Mouse (Mus musculus): ENCODE results near the gene Apoa4. TPM values are rescaled to one million over a fixed set of nuclear protein-coding genes. Genes with fewer than 3 reads are reported as not detected.

The Apoa4 gene
- polyA plus RNA-seq (2015; fragmentation: Nextera tagmentation; extraction: Ambion mirVana) = 0.38 and 1.9 TPM in 2 replicates

- H3K27me3 ChIP-seq = no peaks in the 10 kb centered on the region
- H3K9me3 ChIP-seq = no peaks in the 10 kb centered on the region
- no peak within 1 kb of the TSS for H3K27ac ChIP-seq
- H3K4me1 ChIP-seq = no peaks in the 10 kb centered on the region
- H3K9ac ChIP-seq = no peak within 1 kb of the TSS
- H3K36me3 ChIP-seq = no peaks in the 10 kb centered on the region
- ATAC-seq (ENCODE audit: low FRiP score, low read depth) = no peak
- H3K4me2 ChIP-seq (replicated peaks) = no peak within 1 kb of the TSS
- 68% methylated on average over 7 of the region's 7 CpGs for WGBS
- no peak within 1 kb of the TSS for H3K4me3 ChIP-seq
Measured at GRCm38 (mm10) chr9:46240526-46241153, at the start of gene Apoa4. TSS of gene Apoa4 (plus strand) at chr9:46240696.

- Histone ChIP-seq H3K9ac (no peak overlapping the region), H3K4me3 (no peak overlapping the region), H3K9me3 (no peaks in the 10 kb centered on the region), H3K36me3 (peaks cover 18% of the 10 kb centered on the region), H3K4me2 (replicated peaks) (no peak overlapping the region), H3K27me3 (no peaks in the 10 kb centered on the region), H3K4me1 (peaks cover 4% of the 10 kb centered on the region; the same call in 1 of the 2 replicates), H3K27ac (no peak overlapping the region)
- ATAC-seq (ENCODE audit: low FRiP score, low read depth) = no peak
- WGBS = 51% methylated on average over 8 of the region's 8 CpGs
Measured at GRCm38 (mm10) chr9:46191234-46191633, 49.3 kb upstream of the Apoa4 start.

- no peak overlapping the region for H3K4me2 ChIP-seq (replicated peaks)
- H3K27me3 ChIP-seq = no peaks in the 10 kb centered on the region
- H3K4me3 ChIP-seq = no peak overlapping the region
- H3K36me3 ChIP-seq = peaks cover 19% of the 10 kb centered on the region
- no peak overlapping the region for H3K27ac ChIP-seq
- WGBS = 27% methylated on average over 1 of the region's 1 CpGs
- H3K4me1 ChIP-seq = peaks cover 4% of the 10 kb centered on the region; the same call in 1 of the 2 replicates
- no peaks in the 10 kb centered on the region for H3K9me3 ChIP-seq
- no peak for ATAC-seq (ENCODE audit: low FRiP score, low read depth)
- no peak overlapping the region for H3K9ac ChIP-seq
Measured at GRCm38 (mm10) chr9:46191644-46192043, 48.9 kb upstream of the Apoa4 start.

GRCm38 (mm10) chr9:46192642-46193041 is 47.9 kb upstream of the Apoa4 start:
- no peak overlapping the region for H3K4me3 ChIP-seq
- H3K9ac ChIP-seq = no peak overlapping the region
- no peaks in the 10 kb centered on the region for H3K9me3 ChIP-seq
- no peak overlapping the region for H3K27ac ChIP-seq
- no peaks in the 10 kb centered on the region for H3K27me3 ChIP-seq
- peaks cover 29% of the 10 kb centered on the region for H3K36me3 ChIP-seq
- H3K4me2 ChIP-seq (replicated peaks) = no peak overlapping the region
- 89% methylated on average over 6 of the region's 6 CpGs for WGBS
- peaks cover 4% of the 10 kb centered on the region; the same call in 1 of the 2 replicates for H3K4me1 ChIP-seq
- no peak for ATAC-seq (ENCODE audit: low FRiP score, low read depth)

- Histone ChIP-seq H3K9ac (no peak overlapping the region), H3K4me1 (no peaks in the 10 kb centered on the region), H3K27me3 (no peaks in the 10 kb centered on the region), H3K36me3 (peaks cover 50% of the 10 kb centered on the region), H3K9me3 (no peaks in the 10 kb centered on the region), H3K27ac (no peak overlapping the region), H3K4me3 (no peak overlapping the region), H3K4me2 (replicated peaks) (no peak overlapping the region)
- 80% methylated on average over 9 of the region's 9 CpGs for WGBS
- no peak for ATAC-seq (ENCODE audit: low FRiP score, low read depth)
Measured at GRCm38 (mm10) chr9:46194809-46195208, 45.7 kb upstream of the Apoa4 start.

DNA sequence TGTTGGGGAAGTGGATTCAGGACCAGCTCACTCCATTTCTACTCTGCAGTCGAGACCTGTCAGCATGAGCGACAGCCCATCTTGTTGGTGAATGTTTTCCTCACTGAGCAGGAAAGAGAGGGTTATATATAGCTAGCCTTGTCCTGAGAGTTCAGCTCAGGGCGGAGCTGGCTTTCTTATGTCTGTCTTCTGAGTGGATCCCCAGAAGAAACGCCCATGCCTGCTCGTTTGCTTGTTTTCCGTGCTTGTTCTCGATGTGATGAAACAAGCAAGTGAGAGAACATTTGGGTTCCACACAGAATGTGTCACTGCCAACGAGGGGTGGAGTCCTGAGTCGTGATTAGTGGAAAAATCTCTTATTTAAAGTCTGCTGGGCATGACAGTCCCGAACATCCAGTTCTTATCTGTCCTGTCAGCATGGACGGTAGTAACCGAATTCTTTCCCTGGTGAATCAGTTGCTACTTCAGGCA is 43.8 kb upstream of the Apoa4 start:
- 86% methylated on average over 12 of the region's 12 CpGs for WGBS
- no peak overlapping the region for H3K27ac ChIP-seq
- H3K4me3 ChIP-seq = no peak overlapping the region
- no peak for ATAC-seq (ENCODE audit: low FRiP score, low read depth)
- no peaks in the 10 kb centered on the region for H3K9me3 ChIP-seq
- H3K4me1 ChIP-seq = no peaks in the 10 kb centered on the region
- H3K4me2 ChIP-seq (replicated peaks) = no peak overlapping the region
- H3K9ac ChIP-seq = no peak overlapping the region
- peaks cover 67% of the 10 kb centered on the region for H3K36me3 ChIP-seq
- no peaks in the 10 kb centered on the region for H3K27me3 ChIP-seq

GRCm38 (mm10) chr9:46198461-46198860 is 42.0 kb upstream of the Apoa4 start:
- no peaks in the 10 kb centered on the region for H3K9me3 ChIP-seq
- peaks cover 80% of the 10 kb centered on the region for H3K36me3 ChIP-seq
- H3K4me2 ChIP-seq (replicated peaks) = no peak overlapping the region
- WGBS = 88% methylated on average over 9 of the region's 9 CpGs
- no peaks in the 10 kb centered on the region for H3K27me3 ChIP-seq
- H3K9ac ChIP-seq = no peak overlapping the region
- H3K27ac ChIP-seq = no peak overlapping the region
- no peak for ATAC-seq (ENCODE audit: low FRiP score, low read depth)
- H3K4me1 ChIP-seq = no peaks in the 10 kb centered on the region
- no peak overlapping the region for H3K4me3 ChIP-seq

DNA sequence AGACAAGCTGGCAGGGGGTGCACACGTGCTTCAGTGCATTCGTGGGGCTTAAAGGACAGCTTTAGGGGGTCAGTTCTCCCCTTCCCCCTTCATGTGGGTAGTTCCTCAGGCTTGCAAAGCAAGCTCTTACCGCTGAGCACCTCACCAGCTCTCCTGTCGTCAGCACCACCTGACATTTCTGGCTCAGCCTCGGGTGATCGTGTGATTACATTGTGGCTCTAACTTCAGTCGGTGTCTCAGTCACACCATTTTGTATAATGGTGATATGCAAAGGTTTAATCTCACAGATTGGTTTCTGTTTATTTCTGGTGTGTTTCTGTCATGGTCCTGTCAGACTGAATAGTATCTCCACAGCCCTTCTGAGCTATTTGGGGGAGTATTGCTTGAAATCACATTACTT is 41.6 kb upstream of the Apoa4 start:
- no peak overlapping the region for H3K9ac ChIP-seq
- H3K4me1 ChIP-seq = no peaks in the 10 kb centered on the region
- no peak overlapping the region for H3K27ac ChIP-seq
- H3K4me3 ChIP-seq = no peak overlapping the region
- ATAC-seq (ENCODE audit: low FRiP score, low read depth) = no peak
- peaks cover 81% of the 10 kb centered on the region for H3K36me3 ChIP-seq
- WGBS = 90% methylated on average over 7 of the region's 7 CpGs
- H3K27me3 ChIP-seq = no peaks in the 10 kb centered on the region
- no peaks in the 10 kb centered on the region for H3K9me3 ChIP-seq
- H3K4me2 ChIP-seq (replicated peaks) = no peak overlapping the region

DNA sequence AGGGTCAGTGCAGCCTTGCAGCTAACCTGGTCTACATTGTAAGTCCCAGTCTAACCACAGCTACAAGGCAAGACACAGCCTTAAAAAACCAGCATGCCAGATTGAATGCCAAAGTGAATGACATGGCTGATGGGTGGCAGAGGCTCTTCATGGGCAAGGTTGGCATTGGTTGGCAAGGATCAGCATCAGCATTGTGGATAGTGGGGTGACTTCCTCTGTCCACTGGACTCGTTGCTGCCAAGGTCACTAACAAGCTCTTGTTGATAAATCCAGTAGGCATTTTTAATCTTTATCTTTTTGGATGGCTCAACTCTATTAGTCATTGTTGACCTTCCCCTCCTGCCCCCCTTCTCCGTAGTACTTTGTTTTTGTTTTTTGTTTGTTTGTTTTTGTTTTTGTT is 40.9 kb upstream of the Apoa4 start:
- Histone ChIP-seq H3K4me2 (replicated peaks) (no peak overlapping the region), H3K27me3 (no peaks in the 10 kb centered on the region), H3K36me3 (peaks cover 88% of the 10 kb centered on the region), H3K4me3 (no peak overlapping the region), H3K9me3 (no peaks in the 10 kb centered on the region), H3K27ac (no peak overlapping the region), H3K9ac (no peak overlapping the region), H3K4me1 (no peaks in the 10 kb centered on the region)
- WGBS = 93% methylated on average over 2 of the region's 2 CpGs
- no peak for ATAC-seq (ENCODE audit: low FRiP score, low read depth)

- Histone ChIP-seq H3K27ac (0 out of 2 replicates have a peak overlapping the region, but pooled peaks have one; percentile 63), H3K36me3 (peaks cover 80% of the 10 kb centered on the region), H3K27me3 (no peaks in the 10 kb centered on the region), H3K4me1 (peaks cover 21% of the 10 kb centered on the region), H3K4me2 (replicated peaks) (no peak overlapping the region), H3K9me3 (no peaks in the 10 kb centered on the region), H3K9ac (no peak overlapping the region), H3K4me3 (no peak overlapping the region)
- WGBS = 68% methylated on average over 10 of the region's 10 CpGs
- ATAC-seq (ENCODE audit: low FRiP score, low read depth) = no peak
Measured at GRCm38 (mm10) chr9:46206834-46207500, 33.5 kb upstream of the Apoa4 start.

- H3K4me3 ChIP-seq = no peak overlapping the region
- H3K9ac ChIP-seq = no peak overlapping the region
- ATAC-seq (ENCODE audit: low FRiP score, low read depth) = 0 out of 2 replicates have a peak, but pooled peaks have one; percentile 48
- H3K36me3 ChIP-seq = peaks cover 80% of the 10 kb centered on the region
- WGBS = 79% methylated on average over 6 of the region's 6 CpGs
- no peak overlapping the region for H3K4me2 ChIP-seq (replicated peaks)
- no peaks in the 10 kb centered on the region for H3K9me3 ChIP-seq
- H3K27me3 ChIP-seq = no peaks in the 10 kb centered on the region
- H3K4me1 ChIP-seq = peaks cover 21% of the 10 kb centered on the region
- peak overlapping the region; percentile 63; the same call in 1 of the 2 replicates for H3K27ac ChIP-seq
Measured at GRCm38 (mm10) chr9:46207501-46207869, 33.0 kb upstream of the Apoa4 start.

- no peaks in the 10 kb centered on the region for H3K27me3 ChIP-seq
- peak overlapping the region; percentile 59; the same call in 1 of the 2 replicates for H3K27ac ChIP-seq
- 61% methylated on average over 13 of the region's 13 CpGs for WGBS
- H3K4me2 ChIP-seq (replicated peaks) = 0 out of 2 replicates have a peak overlapping the region, but pooled peaks have one; percentile 19
- H3K9me3 ChIP-seq = no peaks in the 10 kb centered on the region
- H3K9ac ChIP-seq = no peak overlapping the region
- H3K4me1 ChIP-seq = peaks cover 21% of the 10 kb centered on the region
- H3K4me3 ChIP-seq = no peak overlapping the region
- peaks cover 82% of the 10 kb centered on the region for H3K36me3 ChIP-seq
- no peak for ATAC-seq (ENCODE audit: low FRiP score, low read depth)
Measured at GRCm38 (mm10) chr9:46208401-46208974, 32.0 kb upstream of the Apoa4 start.
